Mouse (Mus musculus) hindbrain, embryonic 16.5 days (tissue): ENCODE results near the gene Ripor3. TPM values are rescaled to one million over a fixed set of nuclear protein-coding genes. Genes with fewer than 3 reads are reported as not detected.

Experiments
- ATAC-seq: fragments of 200-750 bp; cut with Nextera tagmentation; 2 replicates; pipeline ENCODE4 v1.8.0; 2017; ENCODE audit warnings: moderate TSS enrichment, moderate library complexity
- H3K27ac ChIP-seq: fragments of 300-500 bp; sonication (generic); 2 replicates; pipeline ENCODE4 v1.5.1; 2014; ENCODE audit warnings: low read depth, mild to moderate bottlenecking, control low read depth, low read length, moderate library complexity
- H3K27me3 ChIP-seq: fragments of 300-500 bp; sonication (generic); replicated peaks from 2 replicates; pipeline ENCODE4 v1.6.1; 2014; ENCODE audit warnings: low read length; ENCODE audit not compliant: control insufficient read depth, insufficient read depth
- H3K36me3 ChIP-seq: fragments of 300-500 bp; sonication (generic); 2 replicates; pipeline ENCODE4 v1.6.1; 2014; ENCODE audit warnings: mild to moderate bottlenecking, low read length, moderate library complexity, mixed read lengths; ENCODE audit not compliant: control insufficient read depth, insufficient read depth
- H3K4me1 ChIP-seq: fragments of 300-500 bp; sonication (generic); 2 replicates; pipeline ENCODE4 v1.6.1; 2014; ENCODE audit warnings: low read depth, low read length; ENCODE audit not compliant: control insufficient read depth, insufficient read depth
- H3K4me2 ChIP-seq: fragments of 300-500 bp; sonication (generic); 2 replicates; pipeline ENCODE4 v1.6.1; 2014; ENCODE audit warnings: mild to moderate bottlenecking, low read length, control low read depth, moderate library complexity
- H3K4me3 ChIP-seq: fragments of 300-500 bp; sonication (generic); 2 replicates; pipeline ENCODE4 v1.5.1; 2014; ENCODE audit warnings: mild to moderate bottlenecking, low read length, control low read depth, moderate library complexity
- H3K9ac ChIP-seq: fragments of 300-500 bp; sonication (generic); 2 replicates; pipeline ENCODE4 v1.6.1; 2014; ENCODE audit warnings: low read depth, mild to moderate bottlenecking, control low read depth, low read length, moderate library complexity
- H3K9me3 ChIP-seq: fragments of 300-500 bp; sonication (generic); 2 replicates; pipeline ENCODE4 v1.6.1; 2014; ENCODE audit warnings: mild to moderate bottlenecking, low read length, moderate library complexity; ENCODE audit not compliant: control insufficient read depth
- WGBS: fragments of 180-500 bp; shearing (Covaris S2); extraction: QIAGEN DNeasy Blood & Tissue Kit; methylation state at CpG from one replicate; pipeline ENCODE4 v1.1.7; 2014; 5-methylcytosine and 5-hydroxymethylcytosine counted together
- polyA plus RNA-seq: library from polyadenylated mRNA; unstranded; fragments of >200 nt; fragmentation: Nextera tagmentation; extraction: Ambion mirVana; gene quantifications from 2 replicates; pipeline ENCODE4 v1.2.1, GENCODE M21; 2015

Ripor3 gene
- polyA plus RNA-seq, 1 experiment from 2014 or later, result 0.19 TPM

GRCm38 (mm10) chr2:168035907-168036306, 25.5 kb upstream of the Ripor3 start:
- Histone ChIP-seq H3K4me3 (no peak overlapping the region), H3K4me2 (no peak overlapping the region), H3K9me3 (no peaks in the 10 kb centered on the region), H3K36me3 (no peaks in the 10 kb centered on the region), H3K4me1 (no peaks in the 10 kb centered on the region; the same call in 1 of the 2 replicates), H3K27me3 (no peaks in the 10 kb centered on the region), H3K9ac (no peak overlapping the region), H3K27ac (no peak overlapping the region)
- ATAC-seq, result no peak
- 84% methylated on average over 6 of the region's 6 CpGs for WGBS

GRCm38 (mm10) chr2:168033905-168034304, 23.5 kb upstream of the Ripor3 start:
- no peaks in the 10 kb centered on the region for H3K9me3 ChIP-seq
- WGBS, result 63% methylated on average over 10 of the region's 10 CpGs
- no peak overlapping the region for H3K4me3 ChIP-seq
- no peaks in the 10 kb centered on the region for H3K36me3 ChIP-seq
- H3K4me1 ChIP-seq, result no peaks in the 10 kb centered on the region; the same call in 1 of the 2 replicates
- H3K4me2 ChIP-seq, result no peak overlapping the region
- H3K27ac ChIP-seq, result no peak overlapping the region
- H3K27me3 ChIP-seq, result no peaks in the 10 kb centered on the region
- ATAC-seq, result no peak
- H3K9ac ChIP-seq, result no peak overlapping the region

- no peak overlapping the region for H3K4me3 ChIP-seq
- 62% methylated on average over 2 of the region's 2 CpGs for WGBS
- H3K4me2 ChIP-seq, result no peak overlapping the region
- no peaks in the 10 kb centered on the region for H3K4me1 ChIP-seq
- H3K9me3 ChIP-seq, result peaks cover 6% of the 10 kb centered on the region
- H3K36me3 ChIP-seq, result no peaks in the 10 kb centered on the region
- H3K9ac ChIP-seq, result no peak overlapping the region
- no peaks in the 10 kb centered on the region for H3K27me3 ChIP-seq
- no peak for ATAC-seq
- no peak overlapping the region for H3K27ac ChIP-seq
These were observed 21.4 kb upstream of the Ripor3 start for GRCm38 (mm10) chr2:168031842-168032241.

- H3K27me3 ChIP-seq, result no peaks in the 10 kb centered on the region
- 94% methylated on average over 3 of the region's 3 CpGs for WGBS
- H3K36me3 ChIP-seq, result no peaks in the 10 kb centered on the region
- H3K4me2 ChIP-seq, result no peak overlapping the region
- no peak overlapping the region for H3K9ac ChIP-seq
- H3K27ac ChIP-seq, result no peak overlapping the region
- peaks cover 6% of the 10 kb centered on the region for H3K9me3 ChIP-seq
- no peak overlapping the region for H3K4me3 ChIP-seq
- H3K4me1 ChIP-seq, result no peaks in the 10 kb centered on the region
- ATAC-seq, result no peak
These were observed 18.0 kb upstream of the Ripor3 start for GRCm38 (mm10) chr2:168028376-168028775.

GRCm38 (mm10) chr2:168026467-168026866, 16.0 kb upstream of the Ripor3 start:
- WGBS, result 53% methylated on average over 3 of the region's 3 CpGs
- Histone ChIP-seq H3K4me3 (no peak overlapping the region), H3K4me2 (no peak overlapping the region), H3K9ac (no peak overlapping the region), H3K27ac (no peak overlapping the region), H3K36me3 (no peaks in the 10 kb centered on the region), H3K27me3 (no peaks in the 10 kb centered on the region), H3K4me1 (no peaks in the 10 kb centered on the region), H3K9me3 (peaks cover 6% of the 10 kb centered on the region)
- no peak for ATAC-seq

GRCm38 (mm10) chr2:168025882-168026281, 15.5 kb upstream of the Ripor3 start:
- Histone ChIP-seq H3K9ac (no peak overlapping the region), H3K27ac (no peak overlapping the region), H3K27me3 (no peaks in the 10 kb centered on the region), H3K36me3 (no peaks in the 10 kb centered on the region), H3K4me1 (no peaks in the 10 kb centered on the region), H3K4me3 (no peak overlapping the region), H3K4me2 (no peak overlapping the region), H3K9me3 (peaks cover 6% of the 10 kb centered on the region)
- no peak for ATAC-seq
- WGBS, result 88% methylated on average over 8 of the region's 8 CpGs

GRCm38 (mm10) chr2:168025174-168025573, 14.8 kb upstream of the Ripor3 start:
- H3K36me3 ChIP-seq, result no peaks in the 10 kb centered on the region
- H3K4me3 ChIP-seq, result no peak overlapping the region
- H3K9ac ChIP-seq, result no peak overlapping the region
- no peak overlapping the region; the same call in 1 of the 2 replicates for H3K27ac ChIP-seq
- ATAC-seq, result no peak
- H3K9me3 ChIP-seq, result peaks cover 6% of the 10 kb centered on the region
- H3K4me2 ChIP-seq, result no peak overlapping the region
- 54% methylated on average over 12 of the region's 12 CpGs for WGBS
- H3K27me3 ChIP-seq, result no peaks in the 10 kb centered on the region
- no peaks in the 10 kb centered on the region for H3K4me1 ChIP-seq

- Histone ChIP-seq H3K27me3 (no peaks in the 10 kb centered on the region), H3K4me3 (no peak overlapping the region), H3K4me2 (no peak overlapping the region), H3K4me1 (no peaks in the 10 kb centered on the region; the same call in none of the 2 replicates), H3K36me3 (no peaks in the 10 kb centered on the region), H3K9ac (no peak overlapping the region), H3K27ac (no peak overlapping the region), H3K9me3 (peaks cover 6% of the 10 kb centered on the region)
- no peak for ATAC-seq
- 73% methylated on average over 3 of the region's 3 CpGs for WGBS
These were observed 13.5 kb upstream of the Ripor3 start for GRCm38 (mm10) chr2:168023763-168024402.

GRCm38 (mm10) chr2:168019201-168019715, 8.8 kb upstream of the Ripor3 start:
- 55% methylated on average over 9 of the region's 9 CpGs for WGBS
- H3K4me2 ChIP-seq, result no peak overlapping the region
- no peaks in the 10 kb centered on the region for H3K9me3 ChIP-seq
- H3K4me3 ChIP-seq, result no peak overlapping the region
- peak; percentile 85 for ATAC-seq
- H3K36me3 ChIP-seq, result no peaks in the 10 kb centered on the region
- no peaks in the 10 kb centered on the region; the same call in none of the 2 replicates for H3K4me1 ChIP-seq
- H3K27me3 ChIP-seq, result no peaks in the 10 kb centered on the region
- H3K9ac ChIP-seq, result 0 out of 2 replicates have a peak overlapping the region, but pooled peaks have one; percentile 8
- H3K27ac ChIP-seq, result peak overlapping the region; percentile 3; the same call in 1 of the 2 replicates
